Mouse (Mus musculus): Measurements from ENCODE around the gene Rhd. TPM values are rescaled to one million over a fixed set of nuclear protein-coding genes. Genes with fewer than 3 reads are reported as not detected.

Rhd gene
- polyA plus RNA-seq, 2 experiments = 260 to 576 TPM

- H3K4me3 ChIP-seq (ENCODE audit: insufficient read depth in 1 of 2, low read depth in 2 of 2, low read length in 2 of 2) = peak overlapping the region; percentile 92 to 97
Observed at GRCm38 (mm10) chr4:134924019-134924741, 59.8 kb downstream of the Rhd start.

GRCm38 (mm10) chr4:134925206-134925605, 60.9 kb downstream of the Rhd start:
- ATAC-seq (ENCODE audit: insufficient read depth) = no peak
- Histone ChIP-seq H3K4me1 (replicated peaks; ENCODE audit: control insufficient read depth in 2 of 2, insufficient read depth in 2 of 2, low read length in 1 of 2) (peaks cover 21 to 26% of the 10 kb centered on the region in 2 experiments), H3K4me3 (ENCODE audit: insufficient read depth in 1 of 2, low read depth in 2 of 2, low read length in 2 of 2) (peak overlapping the region; percentile 92 to 97), H3K27ac (peak overlapping the region; percentile 41), H3K4me2 (ENCODE audit: low read depth) (peak overlapping the region; percentile 96), H3K27me3 (ENCODE audit: control insufficient read depth, insufficient read depth, low read length) (no peaks in the 10 kb centered on the region), H3K9ac (replicated peaks) (peak overlapping the region; percentile 55), H3K9me3 (ENCODE audit: control insufficient read depth, low read length) (no peaks in the 10 kb centered on the region), H3K36me3 (replicated peaks; ENCODE audit: control insufficient read depth, insufficient read depth, low read depth) (peaks cover 53% of the 10 kb centered on the region)
- no peak for DNase-seq (ENCODE audit: low read depth in 3 of 3, low spot score in 3 of 3)
- WGBS (ENCODE audit: insufficient replicate concordance) = 59% methylated on average over 8 of the region's 8 CpGs
- TF ChIP-seq CTCF (IDR thresholded peaks at IDR 0.05; ENCODE audit: low read depth) (no peak), EP300 (IDR thresholded peaks at IDR 0.05; ENCODE audit: low read depth) (no peak)

More at GRCm38 (mm10) chr4:134924019-134924741, 59.8 kb downstream of the Rhd start:
- peaks cover 50% of the 10 kb centered on the region for H3K36me3 ChIP-seq (replicated peaks; ENCODE audit: control insufficient read depth, insufficient read depth, low read depth)
- H3K27ac ChIP-seq = peak overlapping the region; percentile 79
- H3K9ac ChIP-seq (replicated peaks) = peak overlapping the region; percentile 99
- peak; percentile 83 to 88 (median 84) for DNase-seq (ENCODE audit: low read depth in 3 of 3, low spot score in 3 of 3)
- peaks cover 17 to 31% of the 10 kb centered on the region in 2 experiments for H3K4me1 ChIP-seq (replicated peaks; ENCODE audit: control insufficient read depth in 2 of 2, insufficient read depth in 2 of 2, low read length in 1 of 2)
- under 1% methylated on average over 75 of the region's 75 CpGs for WGBS (ENCODE audit: insufficient replicate concordance)
- no peaks in the 10 kb centered on the region for H3K27me3 ChIP-seq (ENCODE audit: control insufficient read depth, insufficient read depth, low read length)
- peak; percentile 62 for ATAC-seq (ENCODE audit: insufficient read depth)
- H3K9me3 ChIP-seq (ENCODE audit: control insufficient read depth, low read length) = no peaks in the 10 kb centered on the region
- TF ChIP-seq EP300 (IDR thresholded peaks at IDR 0.05; ENCODE audit: low read depth) (no peak), CTCF (IDR thresholded peaks at IDR 0.05; ENCODE audit: low read depth) (peak; percentile 28)
- peak overlapping the region; percentile 96 for H3K4me2 ChIP-seq (ENCODE audit: low read depth)

- no peak overlapping the region for H3K4me2 ChIP-seq (ENCODE audit: low read depth)
- 71% methylated on average over 5 of the region's 5 CpGs for WGBS (ENCODE audit: insufficient replicate concordance)
Observed at GRCm38 (mm10) chr4:134927815-134928463, 63.6 kb downstream of the Rhd start.

GRCm38 (mm10) chr4:134928464-134928836, 64.1 kb downstream of the Rhd start:
- ATAC-seq (ENCODE audit: insufficient read depth) (no peak), DNase-seq (ENCODE audit: low read depth in 3 of 3, low spot score in 3 of 3) (no peak)
- WGBS (ENCODE audit: insufficient replicate concordance) = 74% methylated on average over 1 of the region's 1 CpGs
- no peak overlapping the region for H3K4me2 ChIP-seq (ENCODE audit: low read depth)
- no peak overlapping the region for H3K27ac ChIP-seq
- no peaks in the 10 kb centered on the region for H3K27me3 ChIP-seq (ENCODE audit: control insufficient read depth, insufficient read depth, low read length)
- TF ChIP-seq CTCF (IDR thresholded peaks at IDR 0.05; ENCODE audit: low read depth) (no peak), EP300 (IDR thresholded peaks at IDR 0.05; ENCODE audit: low read depth) (no peak)
- no peak overlapping the region for H3K9ac ChIP-seq (replicated peaks)
- no peaks in the 10 kb centered on the region for H3K9me3 ChIP-seq (ENCODE audit: control insufficient read depth, low read length)
- H3K4me1 ChIP-seq (replicated peaks; ENCODE audit: control insufficient read depth in 2 of 2, insufficient read depth in 2 of 2, low read length in 1 of 2) = peaks cover 22 to 24% of the 10 kb centered on the region in 2 experiments
- peaks cover 64% of the 10 kb centered on the region for H3K36me3 ChIP-seq (replicated peaks; ENCODE audit: control insufficient read depth, insufficient read depth, low read depth)
- no peak overlapping the region for H3K4me3 ChIP-seq (ENCODE audit: insufficient read depth in 1 of 2, low read depth in 2 of 2, low read length in 2 of 2)

More at GRCm38 (mm10) chr4:134927815-134928463, 63.6 kb downstream of the Rhd start:
- Histone ChIP-seq H3K36me3 (replicated peaks; ENCODE audit: control insufficient read depth, insufficient read depth, low read depth) (peaks cover 59% of the 10 kb centered on the region), H3K27me3 (ENCODE audit: control insufficient read depth, insufficient read depth, low read length) (no peaks in the 10 kb centered on the region), H3K4me1 (replicated peaks; ENCODE audit: control insufficient read depth in 2 of 2, insufficient read depth in 2 of 2, low read length in 1 of 2) (peaks cover 22 to 24% of the 10 kb centered on the region in 2 experiments), H3K9ac (replicated peaks) (no peak overlapping the region), H3K9me3 (ENCODE audit: control insufficient read depth, low read length) (no peaks in the 10 kb centered on the region), H3K27ac (no peak overlapping the region), H3K4me3 (ENCODE audit: insufficient read depth in 1 of 2, low read depth in 2 of 2, low read length in 2 of 2) (no peak overlapping the region)
- DNase-seq (ENCODE audit: low read depth in 3 of 3, low spot score in 3 of 3) (no peak), ATAC-seq (ENCODE audit: insufficient read depth) (no peak)
- TF ChIP-seq CTCF (IDR thresholded peaks at IDR 0.05; ENCODE audit: low read depth) = no peak
- no peak for TF ChIP-seq EP300 (IDR thresholded peaks at IDR 0.05; ENCODE audit: low read depth)

- TF ChIP-seq EP300 (IDR thresholded peaks at IDR 0.05; ENCODE audit: low read depth) = no peak
- TF ChIP-seq CTCF (IDR thresholded peaks at IDR 0.05; ENCODE audit: low read depth) = no peak
- Histone ChIP-seq H3K27me3 (ENCODE audit: control insufficient read depth, insufficient read depth, low read length) (no peaks in the 10 kb centered on the region), H3K27ac (peak overlapping the region; percentile 89), H3K36me3 (replicated peaks; ENCODE audit: control insufficient read depth, insufficient read depth, low read depth) (peaks cover 70% of the 10 kb centered on the region), H3K4me3 (ENCODE audit: insufficient read depth in 1 of 2, low read depth in 2 of 2, low read length in 2 of 2) (no peak overlapping the region), H3K4me1 (replicated peaks; ENCODE audit: control insufficient read depth in 2 of 2, insufficient read depth in 2 of 2, low read length in 1 of 2) (peaks cover 22 to 24% of the 10 kb centered on the region in 2 experiments), H3K4me2 (ENCODE audit: low read depth) (peak overlapping the region; percentile 81), H3K9me3 (ENCODE audit: control insufficient read depth, low read length) (no peaks in the 10 kb centered on the region), H3K9ac (replicated peaks) (no peak overlapping the region)
- DNase-seq (ENCODE audit: low read depth in 3 of 3, low spot score in 3 of 3) (no peak), ATAC-seq (ENCODE audit: insufficient read depth) (no peak)
- 43% methylated on average over 4 of the region's 4 CpGs for WGBS (ENCODE audit: insufficient replicate concordance)
Observed at GRCm38 (mm10) chr4:134929536-134929935, 65.2 kb downstream of the Rhd start.
